Mouse (Mus musculus) ES-Bruce4 (cell line): ENCODE results near the gene Kcnh6.

Experiments
- CTCF ChIP-seq: IDR thresholded peaks from one replicate; pipeline ENCODE4 v1.8.1; 2011; ENCODE audit warnings: low read depth, low read length
- EP300 ChIP-seq: IDR thresholded peaks from 2 replicates; pipeline ENCODE4 v1.6.1; 2011; ENCODE audit warnings: low read depth, low read length; ENCODE audit not compliant: insufficient read depth
- POLR2A ChIP-seq: IDR thresholded peaks from one replicate; pipeline ENCODE4 v1.8.1; 2011; ENCODE audit warnings: low read length; ENCODE audit not compliant: insufficient read depth

GRCm38 (mm10) chr11:106065073-106065922 is 57.4 kb downstream of the Kcnh6 start:
- TF ChIP-seq POLR2A (no peak), CTCF (no peak), EP300 (no peak)
